Mouse (Mus musculus) pancreas, adult 10 weeks (tissue): Measurements from ENCODE around the gene Il25. TPM values are rescaled to one million over a fixed set of nuclear protein-coding genes. Genes with fewer than 3 reads are reported as not detected.

ENCODE experiments used
- polyA plus RNA-seq: library from polyadenylated mRNA; stranded (reverse); fragments of 350-450 nt; fragmentation: Illumina TruSeq; extraction: RNeasy Lipid Tissue Mini Kit (QIAGEN cat#74804); gene quantifications from one replicate; pipeline ENCODE4 v1.2.3, GENCODE M21; 2015; ENCODE audit warnings: low read depth, low replicate concordance; ENCODE audit not compliant: insufficient read depth

Gene Il25
- polyA plus RNA-seq: not detected

GRCm38 (mm10) chr14:54932645-54933150 is at the start of gene Il25:
Il25 (plus strand) TSS chr14:54932695.

GRCm38 (mm10) chr14:54883154-54884021 is 49.1 kb upstream of the Il25 start, which contains the start of the genes Bcl2l2 and Gm20521:
Bcl2l2 (plus strand) TSS chr14:54883377.
Gm20521 (plus strand) TSS chr14:54883441.

GRCm38 (mm10) chr14:54892200-54892599 is 40.3 kb upstream of the Il25 start, which contains the start of gene Pabpn1:
Pabpn1 (plus strand) TSS chr14:54892500.

GRCm38 (mm10) chr14:54912886-54913285 is 19.6 kb upstream of the Il25 start, which contains the start of gene Slc22a17:
Slc22a17 (minus strand) TSS chr14:54913132.

GRCm38 (mm10) chr14:54925349-54926342 is 6.8 kb upstream of the Il25 start, which contains the start of gene Efs:
Efs (minus strand) TSS chr14:54926126.

GRCm38 (mm10) chr14:54935904-54936830 is 3.7 kb downstream of the Il25 start, which contains the start of gene Cmtm5:
Cmtm5 (plus strand) TSS chr14:54936261.

GRCm38 (mm10) chr14:54966320-54966977 is 34.0 kb downstream of the Il25 start, which contains the start of gene Myh6:
Myh6 (minus strand) TSS chr14:54966927.

GRCm38 (mm10) chr14:54976633-54977032 is 44.1 kb downstream of the Il25 start, which contains the start of gene Gm17428:
Gm17428 (plus strand) TSS chr14:54976933.

Other genes with a start within 250 kb of the Il25 start
- 8.7 TPM for gene 1700123O20Rik, start 246.5 kb upstream of the Il25 start, polyA plus RNA-seq
- gene Acin1, start 245.8 kb upstream of the Il25 start, polyA plus RNA-seq: 44.3 TPM
- gene Gm29776, start 233.9 kb upstream of the Il25 start, polyA plus RNA-seq: not detected
- gene Cebpe, start 220.5 kb upstream of the Il25 start, polyA plus RNA-seq: not detected
- gene Slc7a8, start 150.7 kb upstream of the Il25 start, polyA plus RNA-seq: 30.4 TPM
- not detected for gene Rnf212b, start 118.6 kb upstream of the Il25 start, polyA plus RNA-seq
- 2.0 TPM for gene Homez, start 61.7 kb upstream of the Il25 start, polyA plus RNA-seq
- gene Ppp1r3e, start 55.1 kb upstream of the Il25 start, polyA plus RNA-seq: 5.1 TPM
- gene Bcl2l2, start 49.3 kb upstream of the Il25 start, polyA plus RNA-seq: 10.9 TPM
- not detected for gene Gm20521, start 49.3 kb upstream of the Il25 start, polyA plus RNA-seq
- 68.9 TPM for gene Pabpn1, start 40.2 kb upstream of the Il25 start, polyA plus RNA-seq
- 21.4 TPM for gene Slc22a17, start 19.6 kb upstream of the Il25 start, polyA plus RNA-seq
- gene Efs, start 6.6 kb upstream of the Il25 start, polyA plus RNA-seq: 2.7 TPM
- gene Cmtm5, start 3.6 kb downstream of the Il25 start, polyA plus RNA-seq: 1.1 TPM
- 1.1 TPM for gene Myh6, start 34.2 kb downstream of the Il25 start, polyA plus RNA-seq
- gene Gm17428, start 44.2 kb downstream of the Il25 start, polyA plus RNA-seq: not detected
- gene Myh7, start 61.9 kb downstream of the Il25 start, polyA plus RNA-seq: not detected
- 11.8 TPM for gene Ngdn, start 82.8 kb downstream of the Il25 start, polyA plus RNA-seq
- gene Zfhx2, start 159.6 kb downstream of the Il25 start, polyA plus RNA-seq: 2.1 TPM
- 4.2 TPM for gene Thtpa, start 162.1 kb downstream of the Il25 start, polyA plus RNA-seq
- gene Ap1g2, start 173.9 kb downstream of the Il25 start, polyA plus RNA-seq: 24.3 TPM
- gene Jph4, start 184.2 kb downstream of the Il25 start, polyA plus RNA-seq: 0.72 TPM